Mouse (Mus musculus) heart, adult 2 months (tissue): ENCODE data around the gene Gm20388.

ENCODE experiments used
- CTCF ChIP-seq: fragments of 200-600 bp; IDR thresholded peaks from 2 replicates; pipeline ENCODE4 v1.8.1; 2022; ENCODE audit warnings: antibody characterized with exemption, mild to moderate bottlenecking, moderate library complexity
- POLR2A ChIP-seq: fragments of 200-500 bp; IDR thresholded peaks from 2 replicates; pipeline ENCODE4 v1.6.1; 2011; ENCODE audit warnings: mild to moderate bottlenecking, low read depth, low read length, control low read depth; ENCODE audit not compliant: insufficient read depth

GRCm38 (mm10) chr8:120188510-120188909, 277.9 kb downstream of the Gm20388 start:
- TF ChIP-seq CTCF = no peak
- no peak for TF ChIP-seq POLR2A
